Mouse (Mus musculus) lung, postnatal 10 days (tissue): ENCODE results near the gene Inpp4b.
A peak's percentile ranks its signal among the peaks of the same experiment; 100 is the strongest.
"Not testable (repeated sequence)": the region's sequence is repeated elsewhere in the genome, so short reads cannot be mapped to it uniquely, and the experiment has no call there.

ENCODE experiments used
- DNase-seq: peaks from one replicate; pipeline ENCODE4 v3.0.0; 2021

Inpp4b gene

DNA sequence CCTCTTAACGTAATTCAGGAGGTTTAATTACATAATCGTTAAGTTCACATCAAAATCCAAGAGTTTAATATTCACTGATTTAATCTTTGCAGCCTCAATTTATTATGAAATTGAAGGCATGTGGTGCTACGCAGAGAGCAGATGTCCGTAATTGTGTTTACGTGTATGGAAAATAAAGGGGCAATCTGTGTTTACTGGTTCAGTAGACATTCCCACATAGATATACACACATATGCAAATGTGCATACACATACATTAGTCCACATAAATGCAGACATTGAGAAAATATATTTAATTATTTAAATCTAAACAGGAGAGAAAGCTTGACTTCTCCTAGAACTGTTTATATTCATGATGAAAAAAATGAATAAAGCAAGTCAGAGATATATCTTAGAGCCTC, 675.4 kb downstream of the Inpp4b start:
- DNase-seq: no peak

DNA sequence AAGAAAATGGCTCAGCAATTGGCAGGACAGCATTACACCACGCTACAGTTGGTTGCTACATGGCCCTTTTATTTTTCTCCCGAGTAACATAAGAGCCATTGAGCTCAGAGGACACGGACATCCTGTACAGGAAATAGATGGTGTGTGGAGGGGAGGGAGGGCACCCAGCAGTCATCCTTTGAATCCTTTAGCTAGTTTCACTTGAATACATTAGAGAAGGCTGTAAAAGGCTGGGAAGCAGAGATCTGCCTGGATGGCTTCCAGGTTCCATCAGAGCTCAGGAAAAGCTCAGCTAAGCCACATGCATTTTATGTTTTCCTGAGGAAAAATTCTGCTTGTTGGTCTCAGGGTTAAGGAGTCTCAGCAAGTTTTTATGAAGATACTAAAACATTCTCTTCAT, 685.0 kb downstream of the Inpp4b start:
- DNase-seq: peak; percentile 13

DNA sequence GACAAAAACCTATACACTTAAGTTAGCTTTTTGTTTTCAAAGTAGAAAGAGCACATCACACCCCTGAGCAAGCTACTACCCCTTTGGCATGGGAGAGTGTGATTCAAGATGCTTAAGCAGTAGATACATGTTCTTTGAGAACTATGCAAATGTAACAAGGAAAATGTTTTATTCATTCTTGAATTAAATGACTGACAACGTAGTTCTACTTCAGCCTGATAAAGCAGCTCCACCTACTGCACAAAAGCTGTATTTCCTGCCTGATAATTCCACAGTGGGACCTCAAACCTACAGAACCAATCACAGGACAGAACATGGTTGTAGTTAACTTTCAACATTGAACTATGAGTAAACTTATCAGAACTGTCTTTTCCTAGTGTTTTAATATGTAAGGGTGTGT, 686.5 kb downstream of the Inpp4b start:
- DNase-seq: peak; percentile 51

DNA sequence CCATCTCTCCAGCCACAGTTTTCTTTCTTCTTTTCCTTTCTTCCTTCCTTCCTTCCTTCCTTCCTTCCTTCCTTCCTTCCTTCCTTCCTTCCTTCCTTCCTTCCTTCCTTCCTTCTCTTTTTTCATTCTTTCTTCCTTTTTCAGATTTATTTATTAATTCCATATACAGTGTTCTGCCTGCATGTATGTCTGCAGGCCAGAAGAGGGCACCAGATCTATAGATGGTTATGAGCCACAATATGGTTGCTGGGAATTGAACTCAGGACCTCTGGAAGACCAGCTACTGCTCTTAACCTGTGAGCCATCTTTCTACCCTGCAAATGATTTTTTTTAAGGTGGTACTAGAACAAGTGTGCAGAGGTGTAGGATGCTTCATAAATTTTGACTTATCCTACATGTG, 689.7 kb downstream of the Inpp4b start:
- DNase-seq: not testable (repeated sequence)

DNA sequence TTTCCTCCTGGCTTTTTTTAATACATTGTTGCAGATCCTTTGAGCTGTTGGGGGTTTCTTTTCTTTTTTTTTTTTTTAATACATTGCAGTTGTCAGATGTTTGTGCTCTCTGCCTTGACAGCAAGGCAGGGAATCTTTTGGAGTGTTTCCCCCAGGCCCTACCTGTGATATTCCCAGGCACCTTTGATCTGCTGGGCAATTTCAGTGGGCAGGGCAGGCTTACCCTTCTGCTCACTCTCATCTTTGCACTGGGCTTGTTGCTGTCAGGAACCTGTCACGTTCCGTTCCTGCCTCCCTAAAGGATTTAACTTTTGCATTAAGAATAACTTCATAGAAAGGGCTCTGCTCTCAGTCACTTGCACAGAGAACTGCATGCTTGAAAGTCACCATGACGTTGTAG, 711.7 kb downstream of the Inpp4b start:
- no peak for DNase-seq

DNA sequence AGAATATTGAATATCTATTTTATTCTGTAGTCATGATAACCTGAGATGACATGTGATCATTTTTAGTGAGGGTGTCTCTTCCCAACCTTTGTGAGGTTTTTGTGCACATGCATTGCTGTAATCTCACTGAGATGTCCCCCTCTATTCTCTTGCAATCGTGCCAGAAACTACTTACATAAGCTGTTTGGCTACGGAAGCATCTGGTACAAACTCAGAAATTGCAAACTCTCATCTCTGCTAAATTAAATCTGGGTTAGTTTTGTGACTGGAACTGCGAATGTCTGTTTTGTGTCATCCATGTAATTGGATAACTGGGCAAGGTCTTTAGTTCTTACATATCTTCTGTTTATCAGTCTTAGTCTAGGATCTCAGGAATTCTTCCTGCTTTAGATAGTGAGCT, 725.3 kb downstream of the Inpp4b start:
- DNase-seq: no peak

DNA sequence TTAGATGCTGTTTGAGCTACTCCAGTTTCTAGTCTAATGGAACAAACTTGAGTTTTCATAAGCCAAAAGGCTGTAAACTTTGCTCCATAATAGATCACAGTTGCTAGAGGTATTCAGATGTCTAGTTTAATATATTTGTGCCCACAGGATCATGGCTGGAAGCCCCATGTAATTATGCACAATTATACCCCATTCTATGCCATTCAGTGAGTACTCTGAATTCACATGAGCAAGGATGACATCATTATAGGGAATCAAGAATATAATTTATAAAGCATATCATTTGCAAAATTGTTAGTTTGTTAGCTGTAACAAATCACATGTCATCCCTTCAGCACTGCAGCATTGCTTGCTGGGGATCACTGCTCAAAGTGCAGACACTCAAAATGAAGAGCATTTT, 736.9 kb downstream of the Inpp4b start:
- DNase-seq: no peak

DNA sequence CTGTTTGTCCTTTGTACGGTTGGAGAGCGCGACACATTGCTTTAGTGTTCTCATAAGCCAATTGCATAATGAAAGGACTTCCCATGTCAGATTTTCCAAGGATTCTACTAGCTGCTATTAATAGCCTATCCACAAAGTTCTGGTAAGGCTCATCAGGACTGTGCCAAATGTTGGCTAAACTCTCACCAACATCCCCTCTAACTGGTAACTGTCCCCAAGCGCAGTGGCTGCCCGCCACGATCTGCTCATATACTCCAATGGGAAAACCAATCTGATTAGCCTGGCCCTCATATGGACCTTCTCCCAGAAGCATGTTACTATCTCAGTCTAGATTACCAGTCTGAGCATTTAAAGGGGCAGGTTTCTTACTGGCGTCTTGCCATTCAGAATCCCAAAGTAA, 744.3 kb downstream of the Inpp4b start:
- not testable (repeated sequence) for DNase-seq

DNA sequence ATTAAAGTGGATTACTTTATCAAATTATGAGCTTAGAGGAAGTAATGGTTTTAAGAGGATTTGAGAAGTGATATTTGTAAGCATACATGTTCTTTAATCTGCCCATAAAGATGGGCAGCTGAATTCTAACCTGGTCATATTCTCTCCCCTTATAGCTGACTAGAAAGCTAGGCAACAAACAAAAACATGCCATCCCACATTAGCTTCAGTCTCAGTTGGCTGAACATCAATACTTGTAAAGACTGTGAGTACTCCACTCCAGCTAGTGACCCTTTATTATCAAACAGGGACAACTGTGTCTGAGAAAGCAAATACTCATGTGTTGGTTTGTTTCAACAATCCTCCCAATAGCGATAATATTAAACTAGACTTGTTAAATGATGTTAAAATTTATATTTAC, 748.5 kb downstream of the Inpp4b start:
- DNase-seq: no peak

DNA sequence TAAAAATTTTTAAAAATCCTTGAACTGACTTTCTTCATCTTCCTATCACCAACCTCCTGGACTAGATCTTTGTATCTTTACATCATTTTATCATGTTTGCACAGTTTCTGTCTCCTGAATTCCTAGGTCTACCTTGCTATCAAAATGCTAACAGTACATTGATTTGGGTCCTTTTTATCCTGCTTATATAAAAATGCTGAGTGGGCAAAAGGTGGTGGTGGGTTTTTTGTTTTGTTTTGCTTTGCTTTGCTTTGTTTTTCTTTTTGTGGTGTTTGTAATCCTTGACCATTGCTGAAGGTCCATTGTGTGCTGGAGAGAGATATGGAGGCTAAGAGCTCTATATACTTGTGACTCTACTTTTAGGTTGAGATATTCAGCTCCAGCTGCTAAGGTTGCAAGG, 750.9 kb downstream of the Inpp4b start:
- DNase-seq: no peak

DNA sequence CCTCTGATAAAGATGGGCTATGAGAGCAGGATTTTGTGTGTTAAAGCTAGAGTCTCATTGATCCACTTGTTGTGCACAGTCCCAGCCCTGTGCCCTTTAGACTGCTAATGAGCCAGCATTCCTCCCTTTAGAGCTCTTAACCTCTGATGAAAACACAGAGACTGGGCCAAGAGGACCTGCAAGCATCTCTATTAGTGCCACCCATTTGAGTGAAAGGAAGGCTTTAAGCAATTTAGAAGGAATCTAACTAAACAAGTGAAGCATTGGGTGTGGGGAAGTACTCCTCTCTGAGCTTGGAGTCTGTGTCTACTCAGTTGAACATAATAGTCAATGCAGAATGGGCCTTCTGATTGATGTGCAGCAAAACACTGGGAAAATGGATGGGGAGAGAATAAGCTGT, 762.2 kb downstream of the Inpp4b start:
- DNase-seq: no peak

DNA sequence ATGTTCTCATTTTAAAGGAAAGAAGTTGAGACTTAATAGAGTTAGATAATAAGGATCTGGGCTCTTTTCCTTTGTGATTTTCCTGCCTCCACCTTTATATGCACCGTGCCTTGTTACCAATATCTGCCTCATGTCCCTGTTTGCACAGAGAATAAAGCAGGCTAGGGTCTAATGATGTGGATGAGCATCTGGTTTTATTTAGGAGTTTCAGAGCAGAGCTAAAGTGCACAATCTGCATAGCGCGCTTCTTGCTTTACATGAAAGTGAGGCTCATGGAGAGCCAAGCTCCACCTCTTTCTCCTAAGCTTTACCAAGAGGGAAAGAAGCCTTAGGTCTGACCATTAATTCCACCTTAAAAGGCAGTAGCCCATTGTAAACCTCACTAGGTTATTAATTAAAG, 763.8 kb downstream of the Inpp4b start:
- DNase-seq: no peak

DNA sequence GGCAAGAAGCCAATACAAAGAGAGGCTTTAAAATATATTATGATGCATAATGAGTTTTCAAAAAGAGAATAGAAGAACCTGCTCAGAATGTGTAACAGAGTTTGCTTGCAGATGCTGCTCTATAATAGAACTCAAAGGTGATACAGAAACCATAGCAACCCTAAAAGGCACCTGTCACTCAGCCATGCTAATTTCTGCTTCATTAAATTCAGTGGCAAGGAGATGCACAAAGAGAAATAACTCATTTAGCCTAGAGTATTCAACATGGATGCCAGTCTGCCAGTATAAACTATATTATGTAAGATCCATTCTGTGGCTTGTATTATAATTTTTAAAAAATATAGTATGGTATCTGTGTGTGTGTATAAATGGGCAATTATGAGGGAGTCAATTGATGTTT, 807.9 kb downstream of the Inpp4b start:
- DNase-seq: no peak

DNA sequence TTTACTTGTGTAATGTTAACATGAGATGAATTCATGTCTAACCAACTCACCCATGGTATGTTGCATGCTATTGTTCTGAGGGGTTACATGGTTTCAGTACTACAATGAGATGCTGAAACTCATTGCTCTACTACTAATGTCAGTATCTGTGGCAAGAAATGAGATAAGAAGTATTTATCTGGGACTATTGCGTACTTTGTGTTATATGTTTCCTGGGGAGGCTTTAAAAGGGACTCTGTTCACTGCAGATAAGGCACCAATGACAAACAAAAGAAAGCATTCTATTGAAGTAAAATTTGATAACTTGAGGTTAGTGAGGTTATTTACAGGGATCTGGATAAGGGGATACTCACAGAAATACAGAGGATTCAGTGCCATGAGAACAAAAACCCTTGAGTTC, 815.6 kb downstream of the Inpp4b start:
- DNase-seq: no peak
